Mouse (Mus musculus) CH12.LX (cell line): ENCODE results near the gene Olfr1442.

Experiments used
- BHLHE40 ChIP-seq: IDR thresholded peaks from 2 replicates; pipeline ENCODE4 v1.6.1; 2011; ENCODE audit warnings: mild to moderate bottlenecking, low read depth, low read length, improper control_type of control experiment
- CTCF ChIP-seq, 2 experiments: IDR thresholded peaks in 1 of 2; conservative IDR thresholded peaks in 1 of 2; 2 replicates each; pipeline ENCODE4 v1.5.1; 2011 to 2012; ENCODE audit warnings: low read depth in 2 of 2, low read length in 2 of 2, improper control_type of control experiment in 1 of 2, inconsistent platforms in 1 of 2, mild to moderate bottlenecking in 1 of 2, moderate library complexity in 1 of 2
- E2F4 ChIP-seq: IDR thresholded peaks from 2 replicates; pipeline ENCODE4 v1.6.1; 2011; ENCODE audit warnings: low read depth, low read length, improper control_type of control experiment; ENCODE audit not compliant: insufficient replicate concordance
- GABPA ChIP-seq: IDR thresholded peaks from 2 replicates; pipeline ENCODE4 v1.6.1; 2012; ENCODE audit warnings: low read depth, low read length, improper control_type of control experiment, inconsistent platforms; ENCODE audit not compliant: insufficient replicate concordance
- HCFC1 ChIP-seq: IDR thresholded peaks from 2 replicates; pipeline ENCODE4 v1.6.1; 2012; ENCODE audit warnings: low read depth, mild to moderate bottlenecking, inconsistent platforms, low read length, improper control_type of control experiment
- MAZ ChIP-seq: IDR thresholded peaks from 2 replicates; pipeline ENCODE4 v1.6.1; 2012; ENCODE audit warnings: low read depth, mild to moderate bottlenecking, inconsistent platforms, low read length, improper control_type of control experiment, moderate library complexity
- MYC ChIP-seq: IDR thresholded peaks from 2 replicates; pipeline ENCODE4 v1.6.1; 2011; ENCODE audit warnings: low read depth, mild to moderate bottlenecking, improper control_type of control experiment, low read length
- NRF1 ChIP-seq: IDR thresholded peaks from 2 replicates; pipeline ENCODE4 v1.6.1; 2014; ENCODE audit warnings: low read depth, mild to moderate bottlenecking, inconsistent platforms, low read length, improper control_type of control experiment, moderate library complexity
- POLR2A ChIP-seq: IDR thresholded peaks from 2 replicates; pipeline ENCODE4 v1.6.1; 2011; ENCODE audit warnings: low read depth, mild to moderate bottlenecking, improper control_type of control experiment, low read length
- RCOR1 ChIP-seq: conservative IDR thresholded peaks from 2 replicates; pipeline ENCODE4 v1.6.1; 2012; ENCODE audit warnings: low read depth, mild to moderate bottlenecking, inconsistent platforms, low read length, improper control_type of control experiment
- SIN3A ChIP-seq: IDR thresholded peaks from 2 replicates; pipeline ENCODE4 v1.6.1; 2012; ENCODE audit warnings: low read length, improper control_type of control experiment, inconsistent platforms
- USF1 ChIP-seq: IDR thresholded peaks from 2 replicates; pipeline ENCODE4 v1.6.1; 2014; ENCODE audit warnings: low read depth, mild to moderate bottlenecking, inconsistent platforms, low read length, improper control_type of control experiment
- ZC3H11A ChIP-seq: IDR thresholded peaks from 2 replicates; pipeline ENCODE4 v1.6.1; 2012; ENCODE audit warnings: low read depth, mild to moderate bottlenecking, inconsistent platforms, low read length, improper control_type of control experiment

- TF ChIP-seq USF1 (no peak), RCOR1 (no peak), MYC (no peak), POLR2A (no peak), E2F4 (no peak), NRF1 (no peak), CTCF (conservative IDR thresholded peaks at IDR 0.05 in 1 of 2, IDR thresholded peaks at IDR 0.05 in 1 of 2; ENCODE audit: low read depth in 2 of 2, low read length in 2 of 2) (no peak), BHLHE40 (no peak), ZC3H11A (no peak), GABPA (no peak), HCFC1 (no peak), SIN3A (no peak), MAZ (no peak)
Measured at GRCm38 (mm10) chr19:12720463-12720862, 50.2 kb downstream of the Olfr1442 start.
